Mouse (Mus musculus) spleen, adult 2 months (tissue): Measurements from ENCODE around the gene Pon1.

Experiments used
- CTCF ChIP-seq: fragments of 200-500 bp; IDR thresholded peaks from 2 replicates; pipeline ENCODE4 v1.5.1; 2011; ENCODE audit warnings: mild to moderate bottlenecking, inconsistent platforms; ENCODE audit not compliant: insufficient read depth, insufficient read length, insufficient replicate concordance; ENCODE audit errors: extremely low read depth
- POLR2A ChIP-seq: fragments of 200-500 bp; IDR thresholded peaks from 2 replicates; pipeline ENCODE4 v1.6.1; 2011; ENCODE audit warnings: low read depth, low read length, inconsistent platforms

DNA sequence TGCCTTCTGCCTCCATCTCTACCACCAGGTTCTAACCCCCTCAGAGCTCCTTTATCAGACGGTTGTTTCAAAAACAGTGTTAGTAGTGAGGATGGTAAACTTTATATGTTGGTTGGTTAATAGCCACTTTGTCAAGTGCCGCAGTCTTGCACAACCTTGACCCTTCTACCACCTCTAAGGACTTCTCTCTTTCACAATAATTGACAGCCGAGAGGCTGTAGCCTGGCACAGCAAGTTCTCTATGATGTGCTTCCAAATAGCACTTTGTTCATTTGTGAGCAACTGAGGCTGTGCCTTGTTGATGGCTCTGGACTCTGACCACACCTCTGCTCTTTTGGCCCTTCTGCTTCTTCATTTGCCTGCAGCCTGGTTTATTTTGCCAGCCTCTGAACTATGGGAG lies 6.2 kb upstream of the Pon1 start:
- TF ChIP-seq POLR2A (no peak), CTCF (no peak)
